In genomic region chr9:42428060-42428924, GRCm38 (mm10) we compare ENCODE assay signal across 9 mouse cellular contexts. TPM values are rescaled to one million over a fixed set of nuclear protein-coding genes. Genes with fewer than 3 reads are reported as not detected.
DNase-seq lines count a peak whose midpoint lies in the region; ATAC-seq lines count a peak whose summit lies in the region.
"Had no signal": no experiment of that assay in that cellular context is flagged by ENCODE, and none has a peak within 500 bp of the region (broad histone marks: within the 10 kb centered on the region; RNA-seq: fewer than 3 reads in every experiment).

No protein-coding gene starts in this region.

- no peaks in the 10 kb centered on the region for H3K9me3 ChIP-seq in hindbrain, embryonic 13.5 days
- H3K9me3 ChIP-seq in hindbrain, embryonic 12.5 days (replicated peaks): no peaks in the 10 kb centered on the region
- no peaks in the 10 kb centered on the region for H3K9me3 ChIP-seq in lung, embryonic 15.5 days

- ATAC-seq in hindbrain, embryonic 13.5 days (ENCODE audit: low FRiP score): no peak
- no peak for ATAC-seq in hindbrain, embryonic 12.5 days (ENCODE audit: low FRiP score)
- peak; percentile 52; the same call in 1 of the 2 replicates for ATAC-seq in lung, embryonic 15.5 days (ENCODE audit: borderline replicate concordance, extremely low read depth, low FRiP score, low TSS enrichment)
- ATAC-seq: Patski had no signal

- WGBS in hindbrain, embryonic 13.5 days: 77% methylated on average over 12 of the region's 12 CpGs
- 71% methylated on average over 12 of the region's 12 CpGs for WGBS in hindbrain, embryonic 12.5 days
- WGBS in lung, embryonic 15.5 days: 55% methylated on average over 12 of the region's 12 CpGs

- H3K4me2 ChIP-seq in hindbrain, embryonic 13.5 days: no peak overlapping the region
- H3K4me2 ChIP-seq in hindbrain, embryonic 12.5 days (replicated peaks): no peak overlapping the region
- no peak overlapping the region for H3K4me2 ChIP-seq in lung, embryonic 15.5 days

- H3K27me3 ChIP-seq in hindbrain, embryonic 13.5 days: no peaks in the 10 kb centered on the region
- no peaks in the 10 kb centered on the region for H3K27me3 ChIP-seq in hindbrain, embryonic 12.5 days
- no peaks in the 10 kb centered on the region for H3K27me3 ChIP-seq in lung, embryonic 15.5 days
- H3K27me3 ChIP-seq: Patski had no signal

- H3K4me3 ChIP-seq in hindbrain, embryonic 13.5 days: no peak overlapping the region
- no peak overlapping the region for H3K4me3 ChIP-seq in hindbrain, embryonic 12.5 days
- H3K4me3 ChIP-seq in lung, embryonic 15.5 days: no peak overlapping the region

- H3K36me3 ChIP-seq in hindbrain, embryonic 13.5 days: peaks cover 61% of the 10 kb centered on the region
- H3K36me3 ChIP-seq in hindbrain, embryonic 12.5 days: peaks cover 42% of the 10 kb centered on the region
- H3K36me3 ChIP-seq in lung, embryonic 15.5 days: peaks cover 9% of the 10 kb centered on the region; the same call in 1 of the 2 replicates

- peak overlapping the region; percentile 61 for H3K27ac ChIP-seq in hindbrain, embryonic 13.5 days
- no peak overlapping the region for H3K27ac ChIP-seq in hindbrain, embryonic 12.5 days
- H3K27ac ChIP-seq in lung, embryonic 15.5 days: peak overlapping the region; percentile 39

- H3K9ac ChIP-seq in hindbrain, embryonic 13.5 days: no peak overlapping the region
- H3K9ac ChIP-seq in hindbrain, embryonic 12.5 days: no peak overlapping the region
- H3K9ac ChIP-seq in lung, embryonic 15.5 days: no peak overlapping the region

- intact Hi-C loops in heart, postnatal 36 days (cut with DNase I): no loop called here

- DNase-seq in cerebellum, adult 11 months: peak; percentile 33
- DNase-seq in heart, postnatal 36 days: peak; percentile 9 to 13
- no peak for DNase-seq in adipocyte (ENCODE audit: low spot score)
- DNase-seq in ovary, postnatal 36 days (ENCODE audit: low spot score): no peak
- no peak for DNase-seq in ovary, adult 18-20 months (ENCODE audit: low spot score)

- peaks cover 23% of the 10 kb centered on the region for H3K4me1 ChIP-seq in hindbrain, embryonic 13.5 days (replicated peaks)
- peaks cover 17% of the 10 kb centered on the region for H3K4me1 ChIP-seq in hindbrain, embryonic 12.5 days
- H3K4me1 ChIP-seq in lung, embryonic 15.5 days: peaks cover 8% of the 10 kb centered on the region

RNA-seq across cellular contexts. Expression of gene Tecta, which starts 28.6 kb away (rescaled TPM):
- polyA plus RNA-seq in hindbrain, embryonic 13.5 days (2015; fragmentation: Nextera tagmentation; extraction: Ambion mirVana): 0.35 and 0.47 TPM in 2 replicates
- polyA plus RNA-seq in hindbrain, embryonic 12.5 days (2016; fragmentation: Nextera tagmentation; extraction: Ambion mirVana): 0.94 and 1.8 TPM in 2 replicates
- total RNA-seq in heart, postnatal 36 days (2021): not detected
- polyA plus RNA-seq in lung, embryonic 15.5 days (2015; fragmentation: Nextera tagmentation; extraction: Ambion mirVana): 0.04 TPM in 1 of 2 replicates, not detected in the other

Comparison
In these comparisons a context has a peak if more than half of its experiments do, and no peak if none do; other contexts are left out.
1. DNase-seq: peak in cerebellum, adult 11 months (single experiment) and heart, postnatal 36 days (2 of 2); none in adipocyte (single experiment), ovary, postnatal 36 days (single experiment) and ovary, adult 18-20 months (single experiment).